Mouse (Mus musculus) induced T-regulatory cell, adult 2 months (primary cell): ENCODE data around the gene Olfr49.

ENCODE experiments used
- DNase-seq: peaks from one replicate; pipeline ENCODE4 v3.0.0-alpha.2; 2012; ENCODE audit warnings: low read depth

The Olfr49 gene

DNA sequence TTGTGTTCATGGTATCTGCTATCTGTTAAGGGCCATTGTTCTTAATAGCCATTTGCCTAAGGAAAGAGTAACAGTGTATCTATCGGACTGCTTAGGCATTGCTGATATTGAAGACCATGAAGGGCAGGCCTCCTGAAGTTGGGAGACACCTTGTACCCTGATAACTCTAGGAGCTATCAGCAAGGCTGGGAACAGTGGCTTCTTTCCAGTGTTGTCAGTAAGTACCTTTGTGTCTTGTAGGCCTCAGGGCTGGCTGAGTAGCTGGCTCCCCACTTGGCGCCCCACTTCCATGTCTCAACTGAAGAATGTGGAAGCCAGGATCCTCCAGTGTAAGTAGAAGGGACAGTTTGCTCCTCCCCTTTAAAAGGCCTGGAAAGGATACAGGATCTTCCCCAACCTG is 23.4 kb downstream of the Olfr49 start:
- no peak for DNase-seq

- no peak for DNase-seq
Measured at GRCm38 (mm10) chr14:54260196-54260595, 24.5 kb downstream of the Olfr49 start.

GRCm38 (mm10) chr14:54259722-54260085 is 25.0 kb downstream of the Olfr49 start:
- DNase-seq, result no peak

GRCm38 (mm10) chr14:54259003-54259721 is 25.6 kb downstream of the Olfr49 start:
- DNase-seq, result peak; percentile 86

DNA sequence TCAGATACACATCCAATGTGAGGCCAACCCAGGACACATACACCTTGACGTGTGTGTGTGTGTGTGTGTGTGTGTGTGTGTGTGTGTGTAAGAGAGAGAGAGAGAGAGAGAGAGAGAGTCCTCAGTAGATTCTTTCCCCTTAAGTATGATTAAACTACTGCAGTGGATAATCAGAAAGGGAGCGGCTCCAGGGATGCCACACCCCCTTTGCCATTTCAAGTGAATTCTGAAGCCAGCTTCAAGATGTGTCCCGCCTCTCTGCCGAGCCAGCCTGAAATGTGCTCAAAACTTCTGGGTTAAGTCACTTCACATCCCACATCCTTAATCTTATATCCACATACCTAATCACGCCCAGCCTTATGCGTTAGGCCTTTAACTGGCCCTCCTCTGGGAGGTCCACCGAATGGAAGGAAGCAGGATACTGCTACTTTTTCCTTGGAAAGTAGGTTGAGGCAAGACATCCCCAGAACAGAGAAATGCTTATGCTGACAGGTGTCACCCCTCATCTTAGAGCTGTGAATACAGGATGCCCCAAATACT is 26.5 kb downstream of the Olfr49 start:
- no peak for DNase-seq

DNA sequence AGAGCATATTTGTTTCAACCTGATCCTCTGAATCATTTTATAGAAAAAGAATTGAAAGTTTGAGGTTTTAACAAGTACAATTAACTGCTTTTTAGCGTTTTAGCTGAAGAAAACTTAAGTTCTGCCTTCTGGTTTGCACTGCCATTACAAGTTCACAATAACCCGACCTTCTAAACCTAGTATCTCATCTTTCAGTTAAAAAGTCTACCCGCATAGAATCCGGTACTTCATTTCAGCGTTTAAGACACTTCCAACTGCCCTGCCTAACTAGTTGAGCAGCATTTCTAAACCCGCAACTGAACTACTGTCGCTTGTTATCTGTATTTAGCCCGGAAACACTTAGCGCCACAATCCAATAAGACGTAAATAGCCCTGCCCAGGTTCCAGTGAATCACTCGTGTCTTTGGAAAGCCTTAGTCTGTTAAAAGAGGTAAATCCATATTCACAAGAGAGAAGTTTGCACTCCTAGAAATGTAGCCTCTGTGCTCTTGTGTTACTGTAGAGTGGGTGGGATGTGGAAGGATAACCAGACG is 30.0 kb downstream of the Olfr49 start:
- DNase-seq, result peak; percentile 48

DNA sequence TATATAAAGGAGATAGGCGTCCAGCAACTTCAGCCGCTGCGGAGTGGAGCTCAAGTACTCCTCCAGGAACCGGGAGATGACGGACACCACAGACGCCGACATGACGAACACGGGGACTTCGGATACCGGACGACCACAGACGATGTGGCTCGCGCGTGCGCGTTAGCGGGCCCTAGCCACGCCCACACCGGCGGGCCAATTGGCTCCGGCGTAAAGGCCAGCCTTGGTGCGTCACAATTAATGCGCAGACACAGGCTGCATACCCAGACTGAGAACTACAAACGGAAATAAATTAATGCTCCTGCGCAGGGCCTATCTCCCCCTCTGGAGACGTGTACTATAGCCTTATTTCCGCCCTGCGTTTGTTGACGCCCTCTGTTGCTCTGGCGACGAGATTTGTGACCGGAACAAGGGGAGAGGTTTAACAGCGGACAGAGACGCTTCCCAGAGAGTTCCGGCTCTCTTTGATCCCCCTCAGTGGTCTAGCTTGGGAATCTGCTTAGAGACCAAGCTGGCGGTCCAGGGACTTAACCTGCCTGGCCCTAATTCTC is 30.9 kb downstream of the Olfr49 start, which contains the start of the genes Dad1 and Abhd4:
Gene Dad1 (minus strand): TSS at position 364 of the 551 bp plus-strand sequence.
Gene Abhd4 (plus strand): TSS at position 448 of the 551 bp plus-strand sequence.
- DNase-seq, result peak; percentile 97

GRCm38 (mm10) chr14:54250122-54250521 is 34.6 kb downstream of the Olfr49 start:
- DNase-seq, result no peak

GRCm38 (mm10) chr14:54249326-54249725 is 35.4 kb downstream of the Olfr49 start:
- DNase-seq, result peak; percentile 9

DNA sequence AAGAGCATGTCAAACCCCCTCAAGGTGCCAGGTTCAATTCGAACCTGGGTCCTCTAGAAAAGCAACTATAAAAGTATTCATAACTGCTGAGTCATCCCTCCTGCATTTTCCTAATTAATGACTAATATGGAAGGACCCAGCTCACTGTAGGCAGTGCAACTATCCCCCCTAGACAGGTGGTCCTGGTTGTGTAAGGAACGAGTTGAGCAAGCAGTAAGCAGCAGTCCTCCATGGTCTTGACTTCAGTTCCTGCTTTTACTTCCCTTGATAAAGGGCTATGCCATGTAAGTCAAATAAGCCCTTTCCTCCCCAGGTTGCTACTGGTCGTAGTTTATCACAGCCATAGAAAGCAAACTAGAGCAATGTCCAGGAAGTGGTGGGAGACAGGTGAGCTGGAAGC is 38.5 kb downstream of the Olfr49 start:
- peak; percentile 10 for DNase-seq

DNA sequence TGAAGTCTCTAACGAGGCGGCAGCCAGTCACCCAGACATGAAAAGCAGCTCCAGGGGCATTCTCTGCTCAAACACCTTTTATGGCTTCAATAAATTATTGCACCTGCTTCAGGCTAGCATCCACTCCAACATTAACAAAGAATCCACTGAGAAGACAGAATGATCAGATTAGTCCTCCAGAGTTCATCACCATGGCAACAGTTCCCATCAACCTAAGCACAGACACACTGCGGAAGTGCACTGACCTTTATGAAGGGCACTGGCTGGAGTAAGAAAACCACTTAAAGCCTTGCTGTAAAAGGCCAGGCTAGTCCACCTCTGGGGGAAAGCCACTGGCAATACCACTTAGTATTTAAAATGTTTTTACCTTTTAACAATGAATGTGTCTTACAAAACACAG is 40.6 kb downstream of the Olfr49 start:
- peak; percentile 42 for DNase-seq

GRCm38 (mm10) chr14:54240542-54240941 is 44.2 kb downstream of the Olfr49 start:
- DNase-seq, result no peak

GRCm38 (mm10) chr14:54239002-54239736 is 45.6 kb downstream of the Olfr49 start:
- peak; percentile 94 for DNase-seq

- DNase-seq, result peak; percentile 21
Measured at GRCm38 (mm10) chr14:54236881-54237280, 47.9 kb downstream of the Olfr49 start.

DNA sequence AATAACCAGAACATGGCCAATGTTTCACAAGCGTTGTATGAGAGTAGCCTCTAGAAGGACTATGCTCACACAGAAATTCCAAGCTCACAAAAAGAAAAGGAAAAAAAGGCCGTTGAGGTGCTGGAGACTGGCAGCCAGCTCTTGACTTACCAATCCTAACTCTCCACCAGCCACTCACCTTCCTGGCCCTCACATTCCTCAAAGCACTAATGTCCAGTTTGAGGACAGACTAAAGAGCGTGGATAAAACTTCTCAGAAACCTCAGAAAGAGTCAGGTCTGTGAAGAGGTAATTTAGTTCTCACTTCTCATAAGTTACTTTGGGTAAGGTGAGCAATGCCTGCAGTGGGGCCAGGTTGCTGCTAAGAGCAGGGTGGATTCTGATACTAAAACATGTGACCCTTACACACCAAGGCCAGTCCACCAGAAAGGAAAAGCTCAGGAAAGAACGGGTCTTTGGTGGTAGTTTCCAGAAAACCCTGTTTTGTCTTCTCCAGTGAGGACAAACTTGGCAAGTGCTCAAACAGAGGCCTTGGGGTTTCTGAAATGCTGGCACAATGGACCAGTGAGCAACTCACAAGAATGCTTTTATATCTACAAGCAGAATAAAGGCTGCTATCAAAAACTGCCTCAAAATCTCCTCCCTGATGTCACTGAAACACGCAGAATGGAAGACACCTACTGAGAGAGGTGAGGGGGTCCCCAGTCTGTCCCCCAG is 48.8 kb downstream of the Olfr49 start:
- DNase-seq, result peak; percentile 32

DNA sequence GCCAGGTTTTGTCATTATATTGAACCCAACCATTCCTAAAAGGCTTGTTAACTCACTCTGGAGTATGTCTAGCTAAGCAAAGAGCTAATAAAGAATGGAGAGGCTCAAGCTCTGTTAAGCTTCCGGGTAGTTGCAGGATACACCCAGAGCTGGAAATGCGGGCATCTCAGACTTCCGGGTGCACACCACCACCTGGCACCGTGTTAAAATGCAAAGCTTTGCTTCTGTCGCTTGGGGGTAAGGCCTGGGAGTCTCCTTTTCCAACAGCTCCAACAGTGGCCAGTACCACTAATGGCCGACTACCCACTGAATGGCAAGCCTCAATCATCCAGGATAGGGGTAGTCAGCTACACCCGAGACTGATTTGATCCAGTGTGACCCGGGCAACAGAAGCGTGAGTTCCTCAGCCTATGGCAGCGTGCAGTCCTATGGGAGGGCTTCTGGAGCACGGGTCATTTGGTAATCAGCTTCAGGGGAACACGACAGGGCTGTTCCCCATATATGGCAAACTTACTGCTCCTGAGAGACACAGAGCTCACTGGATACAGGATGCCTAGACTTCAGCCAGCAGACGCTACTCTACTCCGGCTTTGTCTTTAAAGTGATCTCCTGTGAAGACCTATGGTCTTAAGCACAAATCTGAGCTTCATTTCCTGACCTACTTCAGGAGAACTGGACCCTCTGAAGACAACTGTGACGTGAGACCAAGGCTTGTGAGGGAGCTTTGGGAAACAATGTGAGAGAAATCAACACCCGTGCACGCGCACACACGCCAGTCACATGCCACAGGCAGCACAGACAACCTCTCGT is 50.3 kb downstream of the Olfr49 start:
- peak; percentile 76 for DNase-seq

DNA sequence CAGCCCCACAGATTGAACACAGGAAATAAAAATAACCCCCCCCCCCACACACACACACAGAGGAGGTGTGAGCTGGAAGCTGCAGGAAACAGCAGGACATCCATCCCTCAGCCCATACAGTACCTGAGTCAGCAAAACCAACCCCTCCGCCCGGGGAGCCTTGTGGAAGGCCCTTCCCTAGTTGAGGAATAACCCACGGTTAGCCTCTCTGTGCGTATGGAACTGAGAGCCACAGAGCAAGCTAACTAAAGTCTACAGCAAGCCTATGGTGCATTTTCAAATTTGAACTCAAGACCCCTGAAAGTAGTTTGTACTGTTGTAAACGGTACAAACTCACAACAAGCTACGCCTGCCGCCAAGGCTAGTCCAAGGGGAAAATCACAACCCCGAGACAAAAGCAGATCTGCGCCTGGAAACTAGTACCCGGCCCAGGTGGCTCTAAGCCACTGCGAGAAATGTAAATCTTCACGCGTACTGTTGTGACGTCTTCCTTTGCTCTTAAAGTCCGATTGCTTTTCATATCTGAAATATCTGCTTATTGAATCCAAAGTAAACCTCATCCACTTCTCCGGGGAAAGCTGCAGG is 51.1 kb downstream of the Olfr49 start:
- DNase-seq, result no peak

- peak; percentile 95 for DNase-seq
Measured at GRCm38 (mm10) chr14:54232811-54233558, 51.8 kb downstream of the Olfr49 start.

GRCm38 (mm10) chr14:54232143-54232542 is 52.6 kb downstream of the Olfr49 start:
- peak; percentile 62 for DNase-seq
